Mouse (Mus musculus): Measurements from ENCODE around the gene Fam149a. TPM values are rescaled to one million over a fixed set of nuclear protein-coding genes. Genes with fewer than 3 reads are reported as not detected.
A peak's percentile ranks its signal among the peaks of the same experiment; 100 is the strongest.

The Fam149a gene
- polyA plus RNA-seq (2011; ENCODE audit: insufficient read depth, insufficient read length, low replicate concordance, missing spikeins): 1.2 and 1.7 TPM in 2 replicates

GRCm38 (mm10) chr8:45381963-45382347 lies at the start of gene Fam149a:
Fam149a (minus strand) TSS chr8:45382291.
- WGBS: 21% methylated on average over 6 of the region's 6 CpGs
- Histone ChIP-seq H3K4me1 (ENCODE audit: control insufficient read depth, insufficient read depth, low read length) (no peaks in the 10 kb centered on the region), H3K4me3 (replicated peaks; ENCODE audit: control insufficient read depth, low read depth, low read length) (no peak within 1 kb of the TSS), H3K27ac (ENCODE audit: control insufficient read depth, insufficient read depth, low read depth, low read length, poor library complexity) (no peak within 1 kb of the TSS)
- TF ChIP-seq CTCF (IDR thresholded peaks at IDR 0.05; ENCODE audit: control insufficient read depth, insufficient read depth, low read length) (no peak), POLR2A (IDR thresholded peaks at IDR 0.05; ENCODE audit: borderline replicate concordance, control insufficient read depth, low read depth, low read length) (no peak)

- H3K27ac ChIP-seq (ENCODE audit: control insufficient read depth, insufficient read depth, low read depth, low read length, poor library complexity): no peak overlapping the region
- H3K4me1 ChIP-seq (ENCODE audit: control insufficient read depth, insufficient read depth, low read length): no peaks in the 10 kb centered on the region
- no peak overlapping the region for H3K4me3 ChIP-seq (replicated peaks; ENCODE audit: control insufficient read depth, low read depth, low read length)
- TF ChIP-seq POLR2A (IDR thresholded peaks at IDR 0.05; ENCODE audit: borderline replicate concordance, control insufficient read depth, low read depth, low read length) (no peak), CTCF (IDR thresholded peaks at IDR 0.05; ENCODE audit: control insufficient read depth, insufficient read depth, low read length) (no peak)
- WGBS: 82% methylated on average over 7 of the region's 7 CpGs
These were observed 38.1 kb upstream of the Fam149a start for GRCm38 (mm10) chr8:45420151-45420550.

- no peak overlapping the region for H3K27ac ChIP-seq (ENCODE audit: control insufficient read depth, insufficient read depth, low read depth, low read length, poor library complexity)
- no peak for TF ChIP-seq CTCF (IDR thresholded peaks at IDR 0.05; ENCODE audit: control insufficient read depth, insufficient read depth, low read length)
- TF ChIP-seq POLR2A (IDR thresholded peaks at IDR 0.05; ENCODE audit: borderline replicate concordance, control insufficient read depth, low read depth, low read length): no peak
- 2% methylated on average over 7 of the region's 7 CpGs for WGBS
- H3K4me1 ChIP-seq (ENCODE audit: control insufficient read depth, insufficient read depth, low read length): no peaks in the 10 kb centered on the region
- no peak overlapping the region for H3K4me3 ChIP-seq (replicated peaks; ENCODE audit: control insufficient read depth, low read depth, low read length)
These were observed 32.9 kb upstream of the Fam149a start for GRCm38 (mm10) chr8:45414965-45415364.

GRCm38 (mm10) chr8:45410882-45411281 lies 28.8 kb upstream of the Fam149a start, which contains the start of gene Tlr3:
Tlr3 (minus strand) TSS chr8:45411080.
- H3K27ac ChIP-seq (ENCODE audit: control insufficient read depth, insufficient read depth, low read depth, low read length, poor library complexity): no peak within 1 kb of the TSS
- peak within 1 kb of the TSS; percentile 87 for H3K4me3 ChIP-seq (replicated peaks; ENCODE audit: control insufficient read depth, low read depth, low read length)
- H3K4me1 ChIP-seq (ENCODE audit: control insufficient read depth, insufficient read depth, low read length): no peaks in the 10 kb centered on the region
- WGBS: 53% methylated on average over 2 of the region's 2 CpGs
- TF ChIP-seq CTCF (IDR thresholded peaks at IDR 0.05; ENCODE audit: control insufficient read depth, insufficient read depth, low read length): no peak

- WGBS: 6% methylated on average over 18 of the region's 18 CpGs
- peak overlapping the region; percentile 87 for H3K4me3 ChIP-seq (replicated peaks; ENCODE audit: control insufficient read depth, low read depth, low read length)
- TF ChIP-seq POLR2A (IDR thresholded peaks at IDR 0.05; ENCODE audit: borderline replicate concordance, control insufficient read depth, low read depth, low read length) (no peak), CTCF (IDR thresholded peaks at IDR 0.05; ENCODE audit: control insufficient read depth, insufficient read depth, low read length) (no peak)
- no peak overlapping the region for H3K27ac ChIP-seq (ENCODE audit: control insufficient read depth, insufficient read depth, low read depth, low read length, poor library complexity)
- H3K4me1 ChIP-seq (ENCODE audit: control insufficient read depth, insufficient read depth, low read length): no peaks in the 10 kb centered on the region
These were observed 28.2 kb upstream of the Fam149a start for GRCm38 (mm10) chr8:45410146-45410880.

- no peak overlapping the region for H3K4me3 ChIP-seq (replicated peaks; ENCODE audit: control insufficient read depth, low read depth, low read length)
- no peak overlapping the region for H3K27ac ChIP-seq (ENCODE audit: control insufficient read depth, insufficient read depth, low read depth, low read length, poor library complexity)
- H3K4me1 ChIP-seq (ENCODE audit: control insufficient read depth, insufficient read depth, low read length): no peaks in the 10 kb centered on the region
- TF ChIP-seq CTCF (IDR thresholded peaks at IDR 0.05; ENCODE audit: control insufficient read depth, insufficient read depth, low read length) (no peak), POLR2A (IDR thresholded peaks at IDR 0.05; ENCODE audit: borderline replicate concordance, control insufficient read depth, low read depth, low read length) (no peak)
- 17% methylated on average over 4 of the region's 4 CpGs for WGBS
These were observed 27.6 kb upstream of the Fam149a start for GRCm38 (mm10) chr8:45409702-45410101.

GRCm38 (mm10) chr8:45383250-45383649 lies 1.2 kb upstream of the Fam149a start:
- Histone ChIP-seq H3K4me3 (replicated peaks; ENCODE audit: control insufficient read depth, low read depth, low read length) (no peak overlapping the region), H3K4me1 (ENCODE audit: control insufficient read depth, insufficient read depth, low read length) (no peaks in the 10 kb centered on the region), H3K27ac (ENCODE audit: control insufficient read depth, insufficient read depth, low read depth, low read length, poor library complexity) (no peak overlapping the region)
- WGBS: 54% methylated on average over 1 of the region's 1 CpGs
- no peak for TF ChIP-seq CTCF (IDR thresholded peaks at IDR 0.05; ENCODE audit: control insufficient read depth, insufficient read depth, low read length)
- no peak for TF ChIP-seq POLR2A (IDR thresholded peaks at IDR 0.05; ENCODE audit: borderline replicate concordance, control insufficient read depth, low read depth, low read length)

- WGBS: 10% methylated on average over 38 of the region's 38 CpGs
- Histone ChIP-seq H3K27ac (ENCODE audit: control insufficient read depth, insufficient read depth, low read depth, low read length, poor library complexity) (no peak overlapping the region), H3K4me3 (replicated peaks; ENCODE audit: control insufficient read depth, low read depth, low read length) (no peak overlapping the region), H3K4me1 (ENCODE audit: control insufficient read depth, insufficient read depth, low read length) (no peaks in the 10 kb centered on the region)
- TF ChIP-seq POLR2A (IDR thresholded peaks at IDR 0.05; ENCODE audit: borderline replicate concordance, control insufficient read depth, low read depth, low read length) (no peak), CTCF (IDR thresholded peaks at IDR 0.05; ENCODE audit: control insufficient read depth, insufficient read depth, low read length) (no peak)
These were observed 772 bp downstream of the Fam149a start for GRCm38 (mm10) chr8:45381075-45381962.
